Comparison of ENCODE assay signal across 16 mouse cellular contexts in genomic region chr10:116746281-116747011, GRCm38 (mm10).
A peak's percentile ranks its signal among the peaks of the same experiment; 100 is the strongest.
DNase-seq lines count a peak whose midpoint lies in the region; ATAC-seq and TF ChIP-seq lines count a peak whose summit lies in the region.
"Had no signal": no experiment of that assay in that cellular context is flagged by ENCODE, and none has a peak within 500 bp of the region (broad histone marks: within the 10 kb centered on the region; RNA-seq: fewer than 3 reads in every experiment).

No protein-coding gene starts in this region.

- TF ChIP-seq CTCF in left cerebral cortex, adult 2 months (IDR thresholded peaks at IDR 0.05): no peak

- H3K9me3 ChIP-seq in limb, embryonic 12.5 days: 0 out of 2 replicates have a peak, but pooled peaks cover 4% of the 10 kb centered on the region
- H3K9me3 ChIP-seq in limb, embryonic 10.5 days (replicated peaks): no peaks in the 10 kb centered on the region
- H3K9me3 ChIP-seq: heart, embryonic 13.5 days; midbrain, embryonic 12.5 days; neural tube, embryonic 13.5 days had no signal

- DNase-seq in limb, embryonic 10.5 days (ENCODE audit: low spot score): no peak
- peak; percentile 76 for DNase-seq in kidney, postnatal 14 days
- peak; percentile 74 for DNase-seq in thymus, postnatal 0 days (ENCODE audit: low spot score)
- DNase-seq in layer of hippocampus, adult 9-11 months: no peak
- DNase-seq in left cerebral cortex, adult 2 months (ENCODE audit: extremely low spot score in 1 of 2, low spot score in 2 of 2): no peak
- no peak for DNase-seq in lung, postnatal 36 days
- DNase-seq: cerebellum, adult 9-10 months; gastrocnemius, adult 2 months; lung, postnatal 14 days; right cerebral cortex, postnatal 25 days had no signal

- H3K4me2 ChIP-seq in limb, embryonic 12.5 days: no peak overlapping the region
- H3K4me2 ChIP-seq: heart, embryonic 13.5 days; hindbrain, embryonic 12.5 days; midbrain, embryonic 12.5 days; neural tube, embryonic 13.5 days had no signal

- H3K27me3 ChIP-seq in limb, embryonic 12.5 days: no peaks in the 10 kb centered on the region
- no peaks in the 10 kb centered on the region for H3K27me3 ChIP-seq in limb, embryonic 10.5 days (ENCODE audit: low read depth, poor library complexity, severe bottlenecking)
- H3K27me3 ChIP-seq: heart, embryonic 13.5 days; hindbrain, embryonic 12.5 days; midbrain, embryonic 12.5 days; neural tube, embryonic 13.5 days had no signal

- H3K4me1 ChIP-seq in limb, embryonic 12.5 days (replicated peaks): peaks cover 1% of the 10 kb centered on the region; the same call in 1 of the 2 replicates
- peaks cover 14% of the 10 kb centered on the region for H3K4me1 ChIP-seq in limb, embryonic 10.5 days
- H3K4me1 ChIP-seq: hindbrain, embryonic 12.5 days; midbrain, embryonic 12.5 days; neural tube, embryonic 13.5 days had no signal

- H3K27ac ChIP-seq in limb, embryonic 12.5 days: no peak overlapping the region
- H3K27ac ChIP-seq in limb, embryonic 10.5 days: no peak overlapping the region
- no peak overlapping the region for H3K27ac ChIP-seq in left cerebral cortex, adult 2 months
- H3K27ac ChIP-seq: gastrocnemius, adult 2 months; heart, embryonic 13.5 days; hindbrain, embryonic 12.5 days; midbrain, embryonic 12.5 days; neural tube, embryonic 13.5 days had no signal

- H3K4me3 ChIP-seq in limb, embryonic 12.5 days (replicated peaks): no peak overlapping the region
- no peak overlapping the region for H3K4me3 ChIP-seq in limb, embryonic 10.5 days
- H3K4me3 ChIP-seq in left cerebral cortex, adult 2 months: no peak overlapping the region
- H3K4me3 ChIP-seq: gastrocnemius, adult 2 months; heart, embryonic 13.5 days; hindbrain, embryonic 12.5 days; midbrain, embryonic 12.5 days; neural tube, embryonic 13.5 days had no signal

- WGBS in limb, embryonic 12.5 days: 70% methylated on average over 10 of the region's 10 CpGs
- 81% methylated on average over 10 of the region's 10 CpGs for WGBS in limb, embryonic 10.5 days

- ATAC-seq in limb, embryonic 12.5 days (ENCODE audit: insufficient number of reproducible peaks, insufficient read depth, low FRiP score, low TSS enrichment, low read depth): 0 out of 2 replicates have a peak, but pooled peaks have one; percentile 26
- peak; percentile 43 for ATAC-seq in inflammation-experienced regulatory T-cells, adult 6 months

- H3K9ac ChIP-seq in limb, embryonic 12.5 days (replicated peaks): no peak overlapping the region
- H3K9ac ChIP-seq: heart, embryonic 13.5 days; hindbrain, embryonic 12.5 days; midbrain, embryonic 12.5 days; neural tube, embryonic 13.5 days had no signal

- intact Hi-C loops in left cerebral cortex, adult 2 months (cut with DNase I): no loop called here

- no peaks in the 10 kb centered on the region for H3K36me3 ChIP-seq in limb, embryonic 12.5 days
- H3K36me3 ChIP-seq in limb, embryonic 10.5 days: no peaks in the 10 kb centered on the region
- H3K36me3 ChIP-seq: heart, embryonic 13.5 days; hindbrain, embryonic 12.5 days; midbrain, embryonic 12.5 days; neural tube, embryonic 13.5 days had no signal

Comparison
In these comparisons a context has a peak if more than half of its experiments do, and no peak if none do; other contexts are left out.
1. DNase-seq: peak in kidney, postnatal 14 days (single experiment) and thymus, postnatal 0 days (single experiment); none in limb, embryonic 10.5 days (single experiment), layer of hippocampus, adult 9-11 months (single experiment), left cerebral cortex, adult 2 months (0 of 2) and lung, postnatal 36 days (single experiment).